Mouse (Mus musculus) liver, embryonic 18 days (tissue): Measurements from ENCODE around the gene Olfr653. TPM values are rescaled to one million over a fixed set of nuclear protein-coding genes. Genes with fewer than 3 reads are reported as not detected.

Source experiments
- polyA plus RNA-seq: library from polyadenylated mRNA; depleted of rRNA; stranded (reverse); fragments of >200 nt; gene quantifications from 2 replicates; pipeline ENCODE4 v1.2.3, GENCODE M21; 2012; rRNA removed

Gene Olfr653
- not detected in 2 replicates for polyA plus RNA-seq

GRCm38 (mm10) chr7:104577014-104577413 is at the start of gene Olfr653:
Olfr653 (plus strand) TSS chr7:104577314.

GRCm38 (mm10) chr7:104549833-104550232 is 27.3 kb upstream of the Olfr653 start, which contains the start of gene Olfr651:
Olfr651 (plus strand) TSS chr7:104550133.

GRCm38 (mm10) chr7:104560601-104561000 is 16.5 kb upstream of the Olfr653 start, which contains the start of gene Olfr652:
Olfr652 (plus strand) TSS chr7:104560901.

GRCm38 (mm10) chr7:104586725-104587124 is 9.6 kb downstream of the Olfr653 start, which contains the start of gene Olfr654:
Olfr654 (plus strand) TSS chr7:104587025.

GRCm38 (mm10) chr7:104601679-104602078 is 24.6 kb downstream of the Olfr653 start, which contains the start of gene Olfr655:
Olfr655 (minus strand) TSS chr7:104601779.

GRCm38 (mm10) chr7:104613655-104614054 is 36.5 kb downstream of the Olfr653 start, which contains the start of gene Olfr656:
Olfr656 (plus strand) TSS chr7:104613955.

GRCm38 (mm10) chr7:104624494-104624893 is 47.4 kb downstream of the Olfr653 start, which contains the start of gene Olfr657:
Olfr657 (plus strand) TSS chr7:104624794.

Other genes starting within 250 kb of the Olfr653 start
- gene Trim34b, start 247.8 kb upstream of the Olfr653 start, polyA plus RNA-seq: 0.06 and 0.09 TPM in 2 replicates
- 4.3 and 5.4 TPM in 2 replicates for gene Trim12c, start 224.0 kb upstream of the Olfr653 start, polyA plus RNA-seq
- 2.0 and 2.1 TPM in 2 replicates for gene Trim30b, start 207.4 kb upstream of the Olfr653 start, polyA plus RNA-seq
- 0.65 and 0.76 TPM in 2 replicates for gene Trim30c, start 176.5 kb upstream of the Olfr653 start, polyA plus RNA-seq
- 9.0 and 10.3 TPM in 2 replicates for gene Trim30a, start 112.1 kb upstream of the Olfr653 start, polyA plus RNA-seq
- 3.8 and 4.3 TPM in 2 replicates for gene Trim30d, start 69.5 kb upstream of the Olfr653 start, polyA plus RNA-seq
- not detected in 2 replicates for gene Olfr651, start 27.2 kb upstream of the Olfr653 start, polyA plus RNA-seq
- not detected in 2 replicates for gene Olfr652, start 16.4 kb upstream of the Olfr653 start, polyA plus RNA-seq
- gene Olfr654, start 9.7 kb downstream of the Olfr653 start, polyA plus RNA-seq: not detected in 2 replicates
- gene Olfr655, start 24.5 kb downstream of the Olfr653 start, polyA plus RNA-seq: not detected in 2 replicates
- gene Olfr656, start 36.6 kb downstream of the Olfr653 start, polyA plus RNA-seq: not detected in 2 replicates
- gene Olfr657, start 47.5 kb downstream of the Olfr653 start, polyA plus RNA-seq: not detected in 2 replicates
- 0.01 TPM in 1 of 2 replicates, not detected in the other for gene Olfr658, start 70.0 kb downstream of the Olfr653 start, polyA plus RNA-seq
- gene Olfr659, start 89.4 kb downstream of the Olfr653 start, polyA plus RNA-seq: not detected in 2 replicates
- gene Olfr661, start 109.2 kb downstream of the Olfr653 start, polyA plus RNA-seq: not detected in 2 replicates
- 0.01 TPM in 1 of 2 replicates, not detected in the other for gene Usp17le, start 200.2 kb downstream of the Olfr653 start, polyA plus RNA-seq